Mouse (Mus musculus): ENCODE measurements around the gene 4930432M17Rik. TPM values are rescaled to one million over a fixed set of nuclear protein-coding genes. Genes with fewer than 3 reads are reported as not detected.

Gene 4930432M17Rik
- total RNA-seq, 2 experiments from 2014 or later = not detected

GRCm38 (mm10) chr3:121703880-121704243 lies 33.3 kb downstream of the 4930432M17Rik start:
- no peak for ATAC-seq (ENCODE audit: poor library complexity, severe bottlenecking)

DNA sequence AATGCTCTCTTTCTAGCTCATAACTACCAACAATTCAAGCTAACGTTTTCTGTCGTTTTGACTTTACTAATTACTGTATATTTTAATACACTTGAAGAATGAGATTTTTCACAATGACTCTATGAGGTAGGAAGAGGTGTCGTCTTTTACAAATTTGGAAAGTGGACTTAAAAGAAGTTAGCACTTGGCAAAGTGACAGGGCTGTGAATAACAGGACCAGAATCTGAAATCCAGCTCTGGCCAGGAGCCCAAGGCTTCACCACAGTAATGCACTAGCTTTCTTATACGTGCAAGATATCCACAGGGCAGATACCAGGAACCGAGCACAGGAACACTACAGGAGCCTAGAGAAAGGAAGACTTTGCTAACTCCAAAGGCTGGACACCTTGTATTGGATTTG lies 35.5 kb downstream of the 4930432M17Rik start:
- ATAC-seq (ENCODE audit: poor library complexity, severe bottlenecking) = no peak

GRCm38 (mm10) chr3:121707106-121707505 lies 36.5 kb downstream of the 4930432M17Rik start:
- ATAC-seq (ENCODE audit: poor library complexity, severe bottlenecking) = no peak

GRCm38 (mm10) chr3:121710894-121711531 lies 40.5 kb downstream of the 4930432M17Rik start:
- no peak for ATAC-seq (ENCODE audit: poor library complexity, severe bottlenecking)

- ATAC-seq (ENCODE audit: poor library complexity, severe bottlenecking) = no peak
Measured at GRCm38 (mm10) chr3:121712222-121712621, 41.7 kb downstream of the 4930432M17Rik start.

GRCm38 (mm10) chr3:121713151-121713701 lies 42.7 kb downstream of the 4930432M17Rik start:
- no peak for ATAC-seq (ENCODE audit: poor library complexity, severe bottlenecking)

GRCm38 (mm10) chr3:121713816-121714215 lies 43.3 kb downstream of the 4930432M17Rik start:
- ATAC-seq (ENCODE audit: poor library complexity, severe bottlenecking) = no peak

- ATAC-seq (ENCODE audit: poor library complexity, severe bottlenecking) = no peak
Measured at GRCm38 (mm10) chr3:121714461-121714860, 43.9 kb downstream of the 4930432M17Rik start.

- no peak for ATAC-seq (ENCODE audit: poor library complexity, severe bottlenecking)
Measured at GRCm38 (mm10) chr3:121715336-121715735, 44.8 kb downstream of the 4930432M17Rik start.

DNA sequence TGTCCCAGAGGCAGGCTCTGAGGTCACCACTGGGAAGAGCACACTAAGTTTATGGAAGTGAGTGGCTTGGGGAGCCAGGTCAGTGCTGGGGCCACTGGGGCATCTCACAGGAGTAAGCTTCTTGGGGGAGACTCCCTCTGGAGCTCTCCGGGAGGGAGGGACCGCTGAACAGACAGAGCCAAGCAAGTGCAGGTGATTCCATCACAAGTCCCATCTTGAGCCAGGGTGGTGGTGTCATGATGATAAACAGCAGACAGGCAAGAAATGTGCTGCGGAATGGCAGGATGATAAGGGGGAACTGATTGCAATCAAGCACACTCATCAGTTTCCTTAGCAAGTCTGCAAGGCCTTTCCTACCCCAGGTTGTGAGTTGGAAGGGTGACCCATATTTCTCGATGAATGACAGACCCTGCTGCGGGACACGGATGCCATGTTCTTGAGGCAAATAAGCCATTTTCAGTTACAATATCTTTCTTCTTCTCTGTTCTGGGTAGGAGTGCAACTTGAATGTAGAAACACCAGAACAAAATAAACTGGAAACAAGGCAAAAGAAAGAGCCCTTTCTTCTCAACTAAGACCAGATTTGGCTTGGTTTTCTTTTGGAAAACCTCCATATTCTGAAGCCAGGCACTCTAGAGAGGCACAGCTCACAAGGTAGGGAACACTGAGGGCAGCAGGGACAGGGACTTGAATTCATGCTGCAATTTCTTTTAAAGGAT lies 45.3 kb downstream of the 4930432M17Rik start:
- ATAC-seq (ENCODE audit: poor library complexity, severe bottlenecking) = no peak

- ATAC-seq (ENCODE audit: poor library complexity, severe bottlenecking) = no peak
Measured at GRCm38 (mm10) chr3:121716480-121716879, 45.9 kb downstream of the 4930432M17Rik start.

- ATAC-seq (ENCODE audit: poor library complexity, severe bottlenecking) = no peak
Measured at GRCm38 (mm10) chr3:121718679-121719078, 48.1 kb downstream of the 4930432M17Rik start.

DNA sequence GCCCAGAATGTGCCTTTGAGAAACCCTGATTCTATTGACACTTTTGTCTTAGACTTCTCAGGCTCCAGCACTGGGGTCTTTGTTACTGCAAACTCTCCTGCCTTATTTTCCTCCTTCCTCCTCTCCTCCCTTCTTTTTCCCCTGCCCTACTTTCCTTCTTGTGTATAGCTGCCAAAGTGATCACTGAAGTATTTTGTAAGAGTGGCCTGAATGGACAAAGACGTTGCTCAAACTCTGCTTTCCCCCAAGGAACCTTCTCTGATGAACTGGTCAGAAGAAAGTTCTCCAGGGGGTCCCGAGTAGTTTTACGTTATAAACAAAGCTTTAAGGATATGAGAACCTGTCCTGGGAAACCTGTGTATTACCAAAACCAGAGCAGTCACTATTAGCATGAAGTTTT lies 49.1 kb downstream of the 4930432M17Rik start:
- no peak for ATAC-seq (ENCODE audit: poor library complexity, severe bottlenecking)

GRCm38 (mm10) chr3:121720801-121721690 lies 50.5 kb downstream of the 4930432M17Rik start:
- no peak for ATAC-seq (ENCODE audit: poor library complexity, severe bottlenecking)

- peak; percentile 44 for ATAC-seq (ENCODE audit: poor library complexity, severe bottlenecking)
Measured at GRCm38 (mm10) chr3:121721691-121722070, 51.1 kb downstream of the 4930432M17Rik start.

DNA sequence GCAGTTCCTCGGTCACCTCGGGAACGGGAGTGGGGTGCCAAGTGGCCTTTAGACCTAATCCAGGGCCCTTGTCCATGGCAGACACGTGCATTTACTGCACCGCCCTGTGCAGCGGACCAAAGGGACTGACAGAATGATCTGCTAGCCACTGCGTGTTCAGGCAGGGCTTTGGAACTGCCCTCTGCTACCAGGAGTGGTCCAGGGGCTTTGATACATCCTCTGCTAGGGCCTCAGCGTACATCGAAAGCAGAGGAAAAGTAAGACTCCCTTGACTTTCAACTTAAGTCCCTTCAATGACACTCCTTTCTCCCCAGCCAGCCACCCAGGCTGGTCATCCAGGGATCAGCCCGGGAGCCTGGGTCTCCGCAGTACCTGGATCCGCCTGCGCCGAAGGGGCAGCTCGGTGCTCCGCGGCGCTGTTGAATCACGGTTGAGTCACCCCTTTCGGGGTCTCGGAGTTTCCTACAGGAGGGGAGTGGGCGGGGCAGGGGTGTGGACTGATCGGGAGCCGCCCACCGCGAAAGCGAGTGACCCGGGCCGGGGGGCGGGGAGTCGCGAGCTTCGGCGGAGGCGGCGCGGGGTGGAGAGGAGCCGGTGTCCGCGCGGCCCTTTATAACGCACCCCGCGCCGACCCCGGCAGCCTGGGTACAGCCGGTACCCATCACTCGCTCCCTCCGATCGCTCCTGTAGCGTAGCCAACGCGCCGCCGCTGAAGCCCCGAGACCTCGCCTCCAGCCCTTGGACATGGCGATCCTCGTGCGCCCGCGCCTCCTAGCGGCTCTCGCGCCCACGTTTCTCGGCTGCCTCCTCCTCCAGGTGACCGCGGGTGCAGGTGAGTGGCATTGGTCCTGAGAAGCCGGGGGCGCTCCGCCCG lies 52.6 kb downstream of the 4930432M17Rik start, which contains the start of gene F3:
TSS of gene F3 (plus strand) at position 567 of the 874 bp plus-strand sequence.
- ATAC-seq (ENCODE audit: poor library complexity, severe bottlenecking) = peak; percentile 77

DNA sequence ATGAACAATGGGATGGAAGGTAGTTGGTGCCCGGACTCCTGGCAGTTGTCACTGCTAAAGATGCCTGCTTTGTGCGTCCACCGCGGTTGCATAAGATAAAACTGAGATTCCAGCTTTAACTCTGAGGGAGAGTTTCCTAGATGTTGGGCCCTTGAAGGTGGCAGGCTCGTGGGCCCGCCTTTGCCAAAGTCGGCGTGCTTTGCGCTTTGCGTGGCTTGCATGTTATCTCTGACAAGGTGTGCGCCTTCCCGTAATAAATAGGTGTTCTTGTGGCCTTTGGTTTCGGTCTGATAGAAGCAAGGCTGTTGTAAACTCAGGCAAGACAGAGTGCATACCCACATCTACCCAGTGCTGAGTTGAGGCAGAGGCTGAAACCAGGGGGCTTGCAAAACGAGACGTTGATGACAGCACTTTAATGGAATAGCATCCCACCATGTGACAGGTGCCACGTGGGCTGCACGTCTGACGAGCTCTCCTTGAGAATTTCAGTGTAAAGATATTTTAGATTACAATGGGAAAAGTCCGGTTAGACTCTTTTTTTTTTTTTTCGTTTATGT lies 53.5 kb downstream of the 4930432M17Rik start:
- no peak for ATAC-seq (ENCODE audit: poor library complexity, severe bottlenecking)

- ATAC-seq (ENCODE audit: poor library complexity, severe bottlenecking) = no peak
Measured at GRCm38 (mm10) chr3:121724553-121724952, 54.0 kb downstream of the 4930432M17Rik start.

DNA sequence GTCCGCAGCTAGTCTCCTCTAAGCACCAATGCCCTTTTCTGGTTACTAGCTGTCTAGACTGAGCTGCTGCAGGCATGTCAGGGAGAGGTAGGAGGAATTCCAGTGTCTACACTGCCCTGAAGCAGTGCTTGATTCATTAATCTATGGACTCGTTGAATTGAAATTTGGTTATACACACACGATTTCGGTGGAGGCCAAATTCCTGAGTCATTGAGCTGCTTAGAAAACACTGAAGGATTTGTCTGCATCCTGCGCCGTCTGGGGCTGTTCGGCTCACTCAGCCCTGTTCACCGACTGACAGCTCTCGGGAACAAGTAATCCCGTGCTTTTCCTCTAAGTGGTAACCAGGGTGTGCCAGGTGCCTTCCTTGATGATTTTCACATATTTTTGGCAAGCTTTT lies 55.1 kb downstream of the 4930432M17Rik start:
- ATAC-seq (ENCODE audit: poor library complexity, severe bottlenecking) = no peak

GRCm38 (mm10) chr3:121729678-121730077 lies 59.1 kb downstream of the 4930432M17Rik start:
- no peak for ATAC-seq (ENCODE audit: poor library complexity, severe bottlenecking)
